Comparison of ENCODE assay signal across 16 mouse cellular contexts in genomic region chr5:121816611-121817010, GRCm38 (mm10).
"Had no signal": no experiment of that assay in that cellular context is flagged by ENCODE, and none has a peak within 500 bp of the region (broad histone marks: within the 10 kb centered on the region; RNA-seq: fewer than 3 reads in every experiment).

No protein-coding gene starts in this region.

- H3K9ac ChIP-seq: liver, embryonic 14.5 days; lung, embryonic 14.5 days; midbrain, embryonic 13.5 days; midbrain, embryonic 15.5 days; neural tube, embryonic 13.5 days; neural tube, embryonic 15.5 days had no signal

- H3K4me1 ChIP-seq: midbrain, embryonic 13.5 days; midbrain, embryonic 15.5 days; neural tube, embryonic 15.5 days had no signal

- H3K4me3 ChIP-seq: midbrain, embryonic 13.5 days; midbrain, embryonic 15.5 days; neural tube, embryonic 13.5 days; neural tube, embryonic 15.5 days had no signal

- H3K27ac ChIP-seq: liver, embryonic 14.5 days; midbrain, embryonic 13.5 days; midbrain, embryonic 15.5 days; neural tube, embryonic 13.5 days; neural tube, embryonic 15.5 days had no signal

- H3K27me3 ChIP-seq: midbrain, embryonic 13.5 days; midbrain, embryonic 15.5 days; neural tube, embryonic 13.5 days; neural tube, embryonic 15.5 days had no signal

- DNase-seq: lung, adult 18-20 months; lung, embryonic 14.5 days; lung, postnatal 10 days; retina, postnatal 1 day; right cerebral cortex, adult 18-20 months; right cerebral cortex, postnatal 25 days; right cerebral cortex, postnatal 4 days; spleen, adult 18-20 months; thymus, adult 2 months; thymus, postnatal 25 days; thymus, postnatal 4 days had no signal

- H3K9me3 ChIP-seq: midbrain, embryonic 13.5 days; midbrain, embryonic 15.5 days; neural tube, embryonic 13.5 days; neural tube, embryonic 15.5 days had no signal
